Mouse (Mus musculus) embryonic facial prominence, embryonic 11.5 days (tissue): Measurements from ENCODE around the gene Gm20479. TPM values are rescaled to one million over a fixed set of nuclear protein-coding genes. Genes with fewer than 3 reads are reported as not detected.
A peak's percentile ranks its signal among the peaks of the same experiment; 100 is the strongest.

ENCODE experiments used
- ATAC-seq: fragments of 200-750 bp; cut with Nextera tagmentation; replicated peaks from 2 replicates; pipeline ENCODE4 v1.8.0; 2017; ENCODE audit warnings: low read depth; ENCODE audit not compliant: insufficient number of reproducible peaks, low FRiP score, low TSS enrichment
- DNase-seq: peaks from one replicate; pipeline ENCODE4 v3.0.0-alpha.2; 2015; ENCODE audit warnings: low spot score
- H3K27ac ChIP-seq: fragments of 300-500 bp; sonication (generic); replicated peaks from 2 replicates; pipeline ENCODE4 v1.5.1; 2014; ENCODE audit warnings: mild to moderate bottlenecking, low read depth, low read length, control low read depth
- H3K27me3 ChIP-seq: fragments of 300-500 bp; sonication (generic); 2 replicates; pipeline ENCODE4 v1.6.1; 2014; ENCODE audit warnings: mild to moderate bottlenecking, low read length, moderate library complexity, mixed read lengths; ENCODE audit not compliant: control insufficient read depth, insufficient read depth
- H3K36me3 ChIP-seq: fragments of 300-500 bp; sonication (generic); replicated peaks from 2 replicates; pipeline ENCODE4 v1.6.1; 2014; ENCODE audit warnings: low read depth, mild to moderate bottlenecking, low read length, moderate library complexity, mixed read lengths; ENCODE audit not compliant: control insufficient read depth, insufficient read depth
- H3K4me1 ChIP-seq: fragments of 300-500 bp; sonication (generic); 2 replicates; pipeline ENCODE4 v1.6.1; 2014; ENCODE audit warnings: low read length, mixed read lengths; ENCODE audit not compliant: control insufficient read depth, insufficient read depth
- H3K4me2 ChIP-seq: fragments of 300-500 bp; sonication (generic); 2 replicates; pipeline ENCODE4 v1.6.1; 2014; ENCODE audit warnings: low read depth, mild to moderate bottlenecking, control low read depth, low read length, moderate library complexity
- H3K4me3 ChIP-seq: fragments of 300-500 bp; sonication (generic); 2 replicates; pipeline ENCODE4 v1.5.1; 2014; ENCODE audit warnings: low read depth, low read length, control low read depth
- H3K9ac ChIP-seq: fragments of 300-500 bp; sonication (generic); replicated peaks from 2 replicates; pipeline ENCODE4 v1.6.1; 2014; ENCODE audit warnings: mild to moderate bottlenecking, control low read depth, low read length
- H3K9me3 ChIP-seq: fragments of 300-500 bp; sonication (generic); replicated peaks from 2 replicates; pipeline ENCODE4 v1.6.1; 2016; ENCODE audit warnings: mild to moderate bottlenecking, low read length, inconsistent platforms, mixed read lengths; ENCODE audit not compliant: control insufficient read depth
- WGBS: fragments of 180-500 bp; shearing (Covaris S2); extraction: QIAGEN DNeasy Blood & Tissue Kit; methylation state at CpG from one replicate; pipeline ENCODE4 v1.1.7; 2014; 5-methylcytosine and 5-hydroxymethylcytosine counted together
- polyA plus RNA-seq: library from polyadenylated mRNA; unstranded; fragments of >200 nt; fragmentation: Nextera tagmentation; extraction: Ambion mirVana; gene quantifications from 2 replicates; pipeline ENCODE4 v1.2.1, GENCODE M21; 2014

The Gm20479 gene
- polyA plus RNA-seq, 1 experiment from 2014 or later = not detected

GRCm38 (mm10) chr7:27332353-27333199, 24.6 kb downstream of the Gm20479 start:
- peak overlapping the region; percentile 59 for H3K9ac ChIP-seq
- ATAC-seq = no peak
- peaks cover 67% of the 10 kb centered on the region for H3K27me3 ChIP-seq
- peak overlapping the region; percentile 64 for H3K4me2 ChIP-seq
- H3K36me3 ChIP-seq = no peaks in the 10 kb centered on the region
- peaks cover 3% of the 10 kb centered on the region for H3K4me1 ChIP-seq
- peak overlapping the region; percentile 34; the same call in 1 of the 2 replicates for H3K4me3 ChIP-seq
- peak; percentile 87 for DNase-seq
- no peak overlapping the region for H3K27ac ChIP-seq
- WGBS = under 1% methylated on average over 37 of the region's 39 CpGs
- H3K9me3 ChIP-seq = no peaks in the 10 kb centered on the region

- Histone ChIP-seq H3K9me3 (no peaks in the 10 kb centered on the region), H3K4me3 (no peak overlapping the region), H3K27me3 (peaks cover 74% of the 10 kb centered on the region), H3K9ac (no peak overlapping the region), H3K4me2 (no peak overlapping the region), H3K4me1 (peaks cover 3% of the 10 kb centered on the region), H3K27ac (no peak overlapping the region), H3K36me3 (no peaks in the 10 kb centered on the region)
- DNase-seq = no peak
- 10% methylated on average over 8 of the region's 8 CpGs for WGBS
- no peak for ATAC-seq
Observed at GRCm38 (mm10) chr7:27331854-27332253, 25.4 kb downstream of the Gm20479 start.

- Histone ChIP-seq H3K4me1 (peaks cover 4% of the 10 kb centered on the region), H3K9ac (no peak overlapping the region), H3K9me3 (no peaks in the 10 kb centered on the region), H3K4me3 (no peak overlapping the region), H3K27ac (no peak overlapping the region), H3K4me2 (no peak overlapping the region), H3K36me3 (no peaks in the 10 kb centered on the region), H3K27me3 (peaks cover 77% of the 10 kb centered on the region)
- DNase-seq (no peak), ATAC-seq (no peak)
- 6% methylated on average over 8 of the region's 8 CpGs for WGBS
Observed at GRCm38 (mm10) chr7:27331541-27331851, 25.7 kb downstream of the Gm20479 start.

- no peaks in the 10 kb centered on the region for H3K9me3 ChIP-seq
- H3K9ac ChIP-seq = peak overlapping the region; percentile 23; the same call in 1 of the 2 replicates
- peaks cover 81% of the 10 kb centered on the region for H3K27me3 ChIP-seq
- no peaks in the 10 kb centered on the region for H3K36me3 ChIP-seq
- WGBS = under 1% methylated on average over 39 of the region's 39 CpGs
- H3K4me2 ChIP-seq = peak overlapping the region; percentile 50
- no peak overlapping the region for H3K27ac ChIP-seq
- peak overlapping the region; percentile 20 for H3K4me3 ChIP-seq
- DNase-seq = peak; percentile 89
- H3K4me1 ChIP-seq = peaks cover 6% of the 10 kb centered on the region
- ATAC-seq = no peak
Observed at GRCm38 (mm10) chr7:27330709-27331540, 26.3 kb downstream of the Gm20479 start.

GRCm38 (mm10) chr7:27329981-27330380, 27.2 kb downstream of the Gm20479 start:
- 24% methylated on average over 17 of the region's 17 CpGs for WGBS
- Histone ChIP-seq H3K27ac (no peak overlapping the region), H3K4me1 (peaks cover 8% of the 10 kb centered on the region), H3K4me2 (no peak overlapping the region; the same call in 1 of the 2 replicates), H3K4me3 (no peak overlapping the region), H3K9me3 (no peaks in the 10 kb centered on the region), H3K9ac (no peak overlapping the region), H3K36me3 (no peaks in the 10 kb centered on the region), H3K27me3 (peaks cover 75% of the 10 kb centered on the region)
- ATAC-seq (no peak), DNase-seq (no peak)

- Histone ChIP-seq H3K27me3 (peaks cover 73% of the 10 kb centered on the region), H3K9ac (no peak overlapping the region), H3K9me3 (no peaks in the 10 kb centered on the region), H3K4me2 (peak overlapping the region; percentile 40), H3K4me3 (peak overlapping the region; percentile 22; the same call in 1 of the 2 replicates), H3K36me3 (no peaks in the 10 kb centered on the region), H3K27ac (no peak overlapping the region), H3K4me1 (peaks cover 8% of the 10 kb centered on the region)
- 5% methylated on average over 44 of the region's 45 CpGs for WGBS
- ATAC-seq (peak; percentile 11; the same call in 1 of the 2 replicates), DNase-seq (peak; percentile 92)
Observed at GRCm38 (mm10) chr7:27329326-27329947, 27.8 kb downstream of the Gm20479 start.

- no peak overlapping the region for H3K4me2 ChIP-seq
- ATAC-seq = no peak
- H3K36me3 ChIP-seq = no peaks in the 10 kb centered on the region
- no peaks in the 10 kb centered on the region for H3K9me3 ChIP-seq
- no peak for DNase-seq
- peaks cover 66% of the 10 kb centered on the region for H3K27me3 ChIP-seq
- no peak overlapping the region for H3K27ac ChIP-seq
- no peak overlapping the region for H3K4me3 ChIP-seq
- H3K9ac ChIP-seq = no peak overlapping the region
- peaks cover 8% of the 10 kb centered on the region for H3K4me1 ChIP-seq
- WGBS = 28% methylated on average over 16 of the region's 16 CpGs
Observed at GRCm38 (mm10) chr7:27328648-27329047, 28.6 kb downstream of the Gm20479 start.
